Mouse (Mus musculus): ENCODE data around the gene Vmn1r175. TPM values are rescaled to one million over a fixed set of nuclear protein-coding genes. Genes with fewer than 3 reads are reported as not detected.
"Not testable (repeated sequence)": the region's sequence is repeated elsewhere in the genome, so short reads cannot be mapped to it uniquely, and the experiment has no call there.

Vmn1r175 gene
- polyA plus RNA-seq (2014; fragmentation: Nextera tagmentation; extraction: Ambion mirVana) = not detected in 2 replicates

DNA sequence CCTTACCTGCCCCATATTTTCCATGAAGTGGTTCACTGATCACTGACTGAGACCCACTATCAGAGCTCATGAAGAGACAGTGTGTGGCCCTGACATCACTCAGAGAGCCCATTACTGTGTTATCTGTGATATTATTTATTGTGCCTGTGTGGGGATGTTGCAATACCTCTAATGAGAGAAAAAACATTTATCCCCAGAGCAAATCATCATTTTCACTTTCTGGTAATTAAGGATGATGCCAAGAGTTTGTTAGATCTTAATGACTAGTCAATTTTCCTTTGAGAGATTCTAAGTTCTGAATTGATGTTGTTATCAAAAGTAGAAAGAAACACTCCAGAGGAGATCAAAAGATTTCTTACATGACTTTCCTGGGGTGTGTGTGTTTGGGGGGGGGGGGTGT, at the start of gene Vmn1r175:
Gene Vmn1r175, minus strand, starts transcription at position 101 of the 400 bp plus-strand sequence.
- not testable (repeated sequence) for H3K9me3 ChIP-seq (ENCODE audit: control insufficient read depth, low read length); DNase-seq (ENCODE audit: low spot score); H3K9ac ChIP-seq (ENCODE audit: low read length); H3K36me3 ChIP-seq (ENCODE audit: control insufficient read depth, insufficient read depth, low read length); H3K27ac ChIP-seq (replicated peaks; ENCODE audit: low read depth, low read length); H3K4me2 ChIP-seq (ENCODE audit: low read depth, severe bottlenecking); H3K27me3 ChIP-seq (ENCODE audit: control insufficient read depth, insufficient read depth, low read length); ATAC-seq (ENCODE audit: insufficient number of reproducible peaks, low FRiP score, low TSS enrichment, low read depth); H3K4me3 ChIP-seq (ENCODE audit: low read depth, low read length); H3K4me1 ChIP-seq (ENCODE audit: control insufficient read depth, insufficient read depth, low read length)

DNA sequence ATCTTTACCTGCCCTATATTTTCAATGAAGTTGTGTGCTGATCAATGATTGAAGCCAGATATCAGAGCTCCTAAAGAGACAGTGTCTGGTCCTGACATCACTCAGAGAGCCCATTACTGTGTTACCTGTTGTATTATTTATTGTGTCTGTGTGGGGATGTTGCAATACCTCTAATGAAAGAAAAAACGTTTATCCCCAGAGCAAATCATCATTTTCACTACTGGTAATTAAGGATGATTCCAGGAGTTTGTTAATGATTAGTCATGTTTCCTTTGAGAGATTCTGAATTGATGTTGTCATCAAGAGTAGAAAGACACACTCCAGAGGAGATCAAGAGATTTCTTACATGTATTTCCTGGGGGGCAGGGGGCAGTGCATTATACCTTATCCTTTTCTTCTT, 26.8 kb upstream of the Vmn1r175 start, which contains the start of gene Vmn1r176:
Gene Vmn1r176, minus strand, starts transcription at position 101 of the 400 bp plus-strand sequence.
- no CpG with 5 or more reads among the region's 1 CpGs for WGBS
- not testable (repeated sequence) for H3K27me3 ChIP-seq (ENCODE audit: control insufficient read depth, insufficient read depth, low read length); ATAC-seq (ENCODE audit: insufficient number of reproducible peaks, low FRiP score, low TSS enrichment, low read depth); H3K4me2 ChIP-seq (ENCODE audit: low read depth, severe bottlenecking); H3K27ac ChIP-seq (replicated peaks; ENCODE audit: low read depth, low read length); H3K4me1 ChIP-seq (ENCODE audit: control insufficient read depth, insufficient read depth, low read length); H3K4me3 ChIP-seq (ENCODE audit: low read depth, low read length); H3K9ac ChIP-seq (ENCODE audit: low read length); H3K9me3 ChIP-seq (ENCODE audit: control insufficient read depth, low read length); DNase-seq (ENCODE audit: low spot score); H3K36me3 ChIP-seq (ENCODE audit: control insufficient read depth, insufficient read depth, low read length)

- DNase-seq (ENCODE audit: low spot score) = no peak
- peaks cover 24% of the 10 kb centered on the region; the same call in 1 of the 2 replicates for H3K9me3 ChIP-seq (ENCODE audit: control insufficient read depth, low read length)
- H3K9ac ChIP-seq (ENCODE audit: low read length) = no peak overlapping the region
Measured at GRCm38 (mm10) chr7:23784526-23784925, 25.9 kb downstream of the Vmn1r175 start.

More at GRCm38 (mm10) chr7:23784526-23784925, 25.9 kb downstream of the Vmn1r175 start:
- Histone ChIP-seq H3K4me1 (ENCODE audit: control insufficient read depth, insufficient read depth, low read length) (no peaks in the 10 kb centered on the region), H3K4me2 (ENCODE audit: low read depth, severe bottlenecking) (no peak overlapping the region), H3K27me3 (ENCODE audit: control insufficient read depth, insufficient read depth, low read length) (no peaks in the 10 kb centered on the region), H3K36me3 (ENCODE audit: control insufficient read depth, insufficient read depth, low read length) (no peaks in the 10 kb centered on the region), H3K27ac (replicated peaks; ENCODE audit: low read depth, low read length) (no peak overlapping the region), H3K4me3 (ENCODE audit: low read depth, low read length) (no peak overlapping the region)
- ATAC-seq (ENCODE audit: insufficient number of reproducible peaks, low FRiP score, low TSS enrichment, low read depth) = no peak
- WGBS = 77% methylated on average over 6 of the region's 6 CpGs

Other genes starting within 250 kb of the Vmn1r175 start
- gene Vmn1r169, start 235.1 kb downstream of the Vmn1r175 start, polyA plus RNA-seq (2014; fragmentation: Nextera tagmentation; extraction: Ambion mirVana) = not detected in 2 replicates
- gene Vmn1r170, start 204.5 kb downstream of the Vmn1r175 start, polyA plus RNA-seq (2014; fragmentation: Nextera tagmentation; extraction: Ambion mirVana) = not detected in 2 replicates
- not detected in 2 replicates for gene Vmn1r171, start 179.9 kb downstream of the Vmn1r175 start, polyA plus RNA-seq (2014; fragmentation: Nextera tagmentation; extraction: Ambion mirVana)
- not detected in 2 replicates for gene Vmn1r172, start 152.3 kb downstream of the Vmn1r175 start, polyA plus RNA-seq (2014; fragmentation: Nextera tagmentation; extraction: Ambion mirVana)
- not detected in 2 replicates for gene Vmn1r173, start 109.9 kb downstream of the Vmn1r175 start, polyA plus RNA-seq (2014; fragmentation: Nextera tagmentation; extraction: Ambion mirVana)
- gene Vmn1r174, start 58.4 kb downstream of the Vmn1r175 start, polyA plus RNA-seq (2014; fragmentation: Nextera tagmentation; extraction: Ambion mirVana) = not detected in 2 replicates
- not detected in 2 replicates for gene Vmn1r176, start 26.7 kb upstream of the Vmn1r175 start, polyA plus RNA-seq (2014; fragmentation: Nextera tagmentation; extraction: Ambion mirVana)
- gene Vmn1r177, start 55.8 kb upstream of the Vmn1r175 start, polyA plus RNA-seq (2014; fragmentation: Nextera tagmentation; extraction: Ambion mirVana) = not detected in 2 replicates
- not detected in 2 replicates for gene Vmn1r178, start 81.4 kb upstream of the Vmn1r175 start, polyA plus RNA-seq (2014; fragmentation: Nextera tagmentation; extraction: Ambion mirVana)
- gene Vmn1r179, start 116.3 kb upstream of the Vmn1r175 start, polyA plus RNA-seq (2014; fragmentation: Nextera tagmentation; extraction: Ambion mirVana) = not detected in 2 replicates
- gene Vmn1r180, start 140.0 kb upstream of the Vmn1r175 start, polyA plus RNA-seq (2014; fragmentation: Nextera tagmentation; extraction: Ambion mirVana) = not detected in 2 replicates
- gene Vmn1r181, start 164.0 kb upstream of the Vmn1r175 start, polyA plus RNA-seq (2014; fragmentation: Nextera tagmentation; extraction: Ambion mirVana) = not detected in 2 replicates
- not detected in 2 replicates for gene V1rd19, start 191.0 kb upstream of the Vmn1r175 start, polyA plus RNA-seq (2014; fragmentation: Nextera tagmentation; extraction: Ambion mirVana)
- gene Vmn1r183, start 242.6 kb upstream of the Vmn1r175 start, polyA plus RNA-seq (2014; fragmentation: Nextera tagmentation; extraction: Ambion mirVana) = not detected in 2 replicates

Data from limb, embryonic 11.5 days (tissue).